Mouse (Mus musculus) splenic B cell, adult 2 months (primary cell): Measurements from ENCODE around the gene Adamts1.

Experiments used
- DNase-seq: peaks from one replicate; pipeline ENCODE4 v3.0.0-alpha.2; 2011; ENCODE audit warnings: low read depth, low spot score
- H3K27me3 ChIP-seq: 2 replicates; pipeline ENCODE4 v1.6.1; 2012; ENCODE audit warnings: mild to moderate bottlenecking, low read length, moderate library complexity, mixed read lengths; ENCODE audit not compliant: control insufficient read depth, poor library complexity, insufficient read depth, severe bottlenecking
- H3K36me3 ChIP-seq: 2 replicates; pipeline ENCODE4 v1.6.1; 2012; ENCODE audit warnings: mild to moderate bottlenecking, low read length, moderate library complexity, mixed read lengths; ENCODE audit not compliant: control insufficient read depth, poor library complexity, insufficient read depth, severe bottlenecking

The Adamts1 gene

GRCm38 (mm10) chr16:85802954-85803353 lies at the start of gene Adamts1:
Gene Adamts1 (minus strand): TSS chr16:85803113.
- no peaks in the 10 kb centered on the region for H3K36me3 ChIP-seq
- H3K27me3 ChIP-seq = no peaks in the 10 kb centered on the region
- DNase-seq = no peak

- Histone ChIP-seq H3K36me3 (no peaks in the 10 kb centered on the region), H3K27me3 (no peaks in the 10 kb centered on the region)
- DNase-seq = no peak
Measured at GRCm38 (mm10) chr16:85827066-85827465, 24.2 kb upstream of the Adamts1 start.

GRCm38 (mm10) chr16:85822330-85822916 lies 19.5 kb upstream of the Adamts1 start:
- Histone ChIP-seq H3K36me3 (no peaks in the 10 kb centered on the region), H3K27me3 (no peaks in the 10 kb centered on the region)
- no peak for DNase-seq

- DNase-seq = no peak
- Histone ChIP-seq H3K27me3 (no peaks in the 10 kb centered on the region), H3K36me3 (no peaks in the 10 kb centered on the region)
Measured at GRCm38 (mm10) chr16:85819808-85820458, 17.0 kb upstream of the Adamts1 start.

- Histone ChIP-seq H3K36me3 (no peaks in the 10 kb centered on the region), H3K27me3 (no peaks in the 10 kb centered on the region)
- DNase-seq = no peak
Measured at GRCm38 (mm10) chr16:85814116-85814515, 11.2 kb upstream of the Adamts1 start.

- H3K36me3 ChIP-seq = no peaks in the 10 kb centered on the region
- no peaks in the 10 kb centered on the region for H3K27me3 ChIP-seq
- no peak for DNase-seq
Measured at GRCm38 (mm10) chr16:85807626-85808025, 4.7 kb upstream of the Adamts1 start.

GRCm38 (mm10) chr16:85807072-85807471 lies 4.2 kb upstream of the Adamts1 start:
- Histone ChIP-seq H3K27me3 (no peaks in the 10 kb centered on the region), H3K36me3 (no peaks in the 10 kb centered on the region)
- peak; percentile 6 for DNase-seq

- Histone ChIP-seq H3K36me3 (no peaks in the 10 kb centered on the region), H3K27me3 (no peaks in the 10 kb centered on the region)
- DNase-seq = no peak
Measured at GRCm38 (mm10) chr16:85805581-85805980, 2.7 kb upstream of the Adamts1 start.

GRCm38 (mm10) chr16:85803613-85804551 lies 969 bp upstream of the Adamts1 start:
- Histone ChIP-seq H3K36me3 (no peaks in the 10 kb centered on the region), H3K27me3 (no peaks in the 10 kb centered on the region)
- DNase-seq = no peak

- DNase-seq = no peak
- H3K36me3 ChIP-seq = no peaks in the 10 kb centered on the region
- no peaks in the 10 kb centered on the region for H3K27me3 ChIP-seq
Measured at GRCm38 (mm10) chr16:85801971-85802811, 722 bp downstream of the Adamts1 start.

- H3K36me3 ChIP-seq = no peaks in the 10 kb centered on the region
- no peaks in the 10 kb centered on the region for H3K27me3 ChIP-seq
- DNase-seq = no peak
Measured at GRCm38 (mm10) chr16:85801252-85801651, 1.7 kb downstream of the Adamts1 start.

- Histone ChIP-seq H3K36me3 (no peaks in the 10 kb centered on the region), H3K27me3 (no peaks in the 10 kb centered on the region)
- no peak for DNase-seq
Measured at GRCm38 (mm10) chr16:85800691-85801090, 2.2 kb downstream of the Adamts1 start.

- Histone ChIP-seq H3K36me3 (no peaks in the 10 kb centered on the region), H3K27me3 (no peaks in the 10 kb centered on the region)
- no peak for DNase-seq
Measured at GRCm38 (mm10) chr16:85799971-85800370, 2.9 kb downstream of the Adamts1 start.

GRCm38 (mm10) chr16:85798334-85798733 lies 4.6 kb downstream of the Adamts1 start:
- Histone ChIP-seq H3K36me3 (no peaks in the 10 kb centered on the region), H3K27me3 (no peaks in the 10 kb centered on the region)
- DNase-seq = no peak
